Mouse (Mus musculus) fibroblast of lung, adult 2 months (primary cell): ENCODE data around the gene Has3.
"Not testable (repeated sequence)": the region's sequence is repeated elsewhere in the genome, so short reads cannot be mapped to it uniquely, and the experiment has no call there.

Source experiments
- DNase-seq: peaks from one replicate; pipeline ENCODE4 v3.0.0-alpha.2; 2011; ENCODE audit warnings: low read depth

The Has3 gene

GRCm38 (mm10) chr8:106870051-106870450, at the start of gene Has3:
TSS of gene Has3 (plus strand) at chr8:106870242.
- no peak for DNase-seq

- DNase-seq: no peak
Observed at GRCm38 (mm10) chr8:106820553-106821515, 49.2 kb upstream of the Has3 start.

- DNase-seq: no peak
Observed at GRCm38 (mm10) chr8:106828921-106829320, 41.1 kb upstream of the Has3 start.

- no peak for DNase-seq
Observed at GRCm38 (mm10) chr8:106829526-106830045, 40.5 kb upstream of the Has3 start.

- DNase-seq: no peak
Observed at GRCm38 (mm10) chr8:106834899-106835298, 35.1 kb upstream of the Has3 start.

- no peak for DNase-seq
Observed at GRCm38 (mm10) chr8:106836525-106836924, 33.5 kb upstream of the Has3 start.

GRCm38 (mm10) chr8:106838803-106839202, 31.2 kb upstream of the Has3 start:
- no peak for DNase-seq

GRCm38 (mm10) chr8:106839209-106840001, 30.6 kb upstream of the Has3 start:
- DNase-seq: no peak

GRCm38 (mm10) chr8:106850034-106850433, 20.0 kb upstream of the Has3 start:
- no peak for DNase-seq

- no peak for DNase-seq
Observed at GRCm38 (mm10) chr8:106854534-106855241, 15.4 kb upstream of the Has3 start.

- no peak for DNase-seq
Observed at GRCm38 (mm10) chr8:106855242-106855562, 14.8 kb upstream of the Has3 start.

GRCm38 (mm10) chr8:106862845-106863244, 7.2 kb upstream of the Has3 start:
- DNase-seq: no peak

- DNase-seq: no peak
Observed at GRCm38 (mm10) chr8:106865354-106865753, 4.7 kb upstream of the Has3 start.

GRCm38 (mm10) chr8:106870537-106871327, 690 bp downstream of the Has3 start:
- DNase-seq: no peak

GRCm38 (mm10) chr8:106871328-106871926, 1.4 kb downstream of the Has3 start:
- DNase-seq: no peak

- DNase-seq: no peak
Observed at GRCm38 (mm10) chr8:106871931-106872371, 1.9 kb downstream of the Has3 start.

GRCm38 (mm10) chr8:106872454-106873034, 2.5 kb downstream of the Has3 start:
- DNase-seq: no peak

GRCm38 (mm10) chr8:106880121-106880707, 10.2 kb downstream of the Has3 start:
- no peak for DNase-seq

- DNase-seq: not testable (repeated sequence)
Observed at GRCm38 (mm10) chr8:106884094-106884493, 14.1 kb downstream of the Has3 start.

- DNase-seq: not testable (repeated sequence)
Observed at GRCm38 (mm10) chr8:106884826-106885400, 14.9 kb downstream of the Has3 start.
